32 mouse cellular contexts compared by ENCODE assay signal in the genomic region with DNA sequence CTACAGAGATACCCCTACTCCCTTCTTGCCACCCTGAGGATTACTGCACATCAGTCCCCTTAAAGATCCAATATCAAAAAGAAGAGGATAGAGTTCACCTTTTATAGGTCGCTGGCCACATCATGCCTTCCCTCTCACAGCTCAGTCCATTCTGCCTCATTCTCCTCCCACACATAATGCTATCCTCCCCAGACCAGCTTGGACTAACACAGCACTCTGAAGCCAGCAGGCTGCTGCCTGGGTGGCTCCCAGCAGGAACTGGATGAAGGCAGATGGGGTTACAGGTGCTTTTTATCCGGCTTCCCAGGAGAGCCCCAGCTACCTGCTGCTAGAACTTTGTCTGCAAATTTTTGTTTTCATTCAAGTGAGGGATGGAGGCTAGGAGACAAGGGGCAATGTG. TPM values are rescaled to one million over a fixed set of nuclear protein-coding genes. Genes with fewer than 3 reads are reported as not detected.
DNase-seq lines count a peak whose midpoint lies in the region; ATAC-seq and TF ChIP-seq lines count a peak whose summit lies in the region.
"Had no signal": no experiment of that assay in that cellular context is flagged by ENCODE, and none has a peak within 500 bp of the region (broad histone marks: within the 10 kb centered on the region; RNA-seq: fewer than 3 reads in every experiment).

No protein-coding gene starts in this region.

- H3K27me3 ChIP-seq in kidney, postnatal 0 days (ENCODE audit: insufficient read depth, low read length), result no peaks in the 10 kb centered on the region
- H3K27me3 ChIP-seq in forebrain, embryonic 13.5 days, result peaks cover 16% of the 10 kb centered on the region
- no peaks in the 10 kb centered on the region for H3K27me3 ChIP-seq in stomach, postnatal 0 days (ENCODE audit: control insufficient read depth, insufficient read depth, low read length)
- H3K27me3 ChIP-seq: intestine, embryonic 15.5 days; lung, embryonic 15.5 days had no signal

- no peaks in the 10 kb centered on the region for H3K9me3 ChIP-seq in kidney, postnatal 0 days (replicated peaks; ENCODE audit: low read length)
- no peaks in the 10 kb centered on the region for H3K9me3 ChIP-seq in forebrain, embryonic 13.5 days (replicated peaks)
- H3K9me3 ChIP-seq in stomach, postnatal 0 days (ENCODE audit: control insufficient read depth, low read length), result no peaks in the 10 kb centered on the region
- H3K9me3 ChIP-seq: heart, embryonic 10.5 days; heart, embryonic 15.5 days; hindbrain, embryonic 12.5 days; intestine, embryonic 15.5 days; limb, embryonic 12.5 days; lung, embryonic 15.5 days had no signal

- DNase-seq in cerebellum, postnatal 25 days, result peak; percentile 20 to 21
- DNase-seq in cerebellum, adult 9-10 months, result no peak
- peak; percentile 25 for DNase-seq in ovary, adult 18-20 months (ENCODE audit: low spot score)
- DNase-seq in ovary, postnatal 14 days (ENCODE audit: low spot score), result no peak
- peak; percentile 87 for DNase-seq in kidney, postnatal 0 days (ENCODE audit: low spot score)
- no peak for DNase-seq in heart, adult 11 months
- DNase-seq in stomach, postnatal 0 days (ENCODE audit: low spot score), result no peak
- DNase-seq: adrenal gland, postnatal 25 days; cerebellum, adult 8-10 months; gastrocnemius, postnatal 10 days; layer of hippocampus, postnatal 36 days; right cerebral cortex, postnatal 4 days had no signal

- no peak overlapping the region for H3K27ac ChIP-seq in kidney, postnatal 0 days
- H3K27ac ChIP-seq in forebrain, embryonic 13.5 days, result no peak overlapping the region
- H3K27ac ChIP-seq in stomach, postnatal 0 days (replicated peaks), result no peak overlapping the region
- H3K27ac ChIP-seq: heart, embryonic 10.5 days; heart, embryonic 15.5 days; hindbrain, embryonic 12.5 days; hindbrain, postnatal 0 days; intestine, embryonic 15.5 days; limb, embryonic 12.5 days; lung, embryonic 15.5 days had no signal

- TF ChIP-seq EP300 in stomach, postnatal 0 days (optimal IDR thresholded peaks at IDR 0.05), result no peak

- no peak overlapping the region for H3K9ac ChIP-seq in kidney, postnatal 0 days (ENCODE audit: low read depth, low read length)
- H3K9ac ChIP-seq in forebrain, embryonic 13.5 days, result no peak overlapping the region
- no peak overlapping the region for H3K9ac ChIP-seq in stomach, postnatal 0 days (ENCODE audit: low read length)
- H3K9ac ChIP-seq: heart, embryonic 15.5 days; hindbrain, embryonic 12.5 days; intestine, embryonic 15.5 days; limb, embryonic 12.5 days; lung, embryonic 15.5 days had no signal

- 0 out of 2 replicates have a peak, but pooled peaks cover 8% of the 10 kb centered on the region for H3K4me1 ChIP-seq in kidney, postnatal 0 days (replicated peaks; ENCODE audit: insufficient read depth, low read length)
- no peaks in the 10 kb centered on the region for H3K4me1 ChIP-seq in forebrain, embryonic 13.5 days
- H3K4me1 ChIP-seq in stomach, postnatal 0 days (replicated peaks; ENCODE audit: control insufficient read depth, insufficient read depth), result no peaks in the 10 kb centered on the region
- H3K4me1 ChIP-seq: heart, embryonic 15.5 days; hindbrain, embryonic 12.5 days; intestine, embryonic 15.5 days had no signal

- no peak overlapping the region for H3K4me2 ChIP-seq in kidney, postnatal 0 days (ENCODE audit: low read length)
- H3K4me2 ChIP-seq in forebrain, embryonic 13.5 days, result no peak overlapping the region
- no peak overlapping the region for H3K4me2 ChIP-seq in stomach, postnatal 0 days (replicated peaks; ENCODE audit: low read depth)
- H3K4me2 ChIP-seq: heart, embryonic 15.5 days; hindbrain, embryonic 12.5 days; intestine, embryonic 15.5 days; limb, embryonic 12.5 days; liver, embryonic 11.5 days; lung, embryonic 15.5 days; midbrain, embryonic 11.5 days had no signal

- TF ChIP-seq CTCF in kidney, postnatal 0 days (IDR thresholded peaks at IDR 0.05; ENCODE audit: low read depth), result no peak
- no peak for TF ChIP-seq CTCF in stomach, postnatal 0 days (IDR thresholded peaks at IDR 0.05; ENCODE audit: low read depth)

- ATAC-seq in kidney, postnatal 0 days (replicated peaks; ENCODE audit: low FRiP score, low read depth), result peak; percentile 73; the same call in 1 of the 2 replicates
- ATAC-seq in forebrain, embryonic 13.5 days, result no peak
- ATAC-seq in stomach, postnatal 0 days (ENCODE audit: low FRiP score, low TSS enrichment), result no peak
- ATAC-seq: hindbrain, postnatal 0 days; intestine, embryonic 15.5 days; midbrain, embryonic 16.5 days had no signal

- no peaks in the 10 kb centered on the region for H3K36me3 ChIP-seq in kidney, postnatal 0 days (ENCODE audit: insufficient read depth, low read length)
- no peaks in the 10 kb centered on the region for H3K36me3 ChIP-seq in forebrain, embryonic 13.5 days (ENCODE audit: poor library complexity, severe bottlenecking)
- H3K36me3 ChIP-seq in stomach, postnatal 0 days (ENCODE audit: control insufficient read depth, insufficient read depth, low read length), result no peaks in the 10 kb centered on the region
- H3K36me3 ChIP-seq: heart, embryonic 10.5 days; heart, embryonic 15.5 days; hindbrain, embryonic 12.5 days; intestine, embryonic 15.5 days; limb, embryonic 12.5 days; lung, embryonic 15.5 days had no signal

- H3K4me3 ChIP-seq in kidney, postnatal 0 days (replicated peaks; ENCODE audit: low read depth, low read length), result no peak overlapping the region
- no peak overlapping the region for H3K4me3 ChIP-seq in forebrain, embryonic 13.5 days
- no peak overlapping the region for H3K4me3 ChIP-seq in stomach, postnatal 0 days (ENCODE audit: low read depth, low read length)
- H3K4me3 ChIP-seq: erythroblast, embryonic 14.5 days; heart, embryonic 10.5 days; heart, embryonic 15.5 days; hindbrain, embryonic 12.5 days; intestine, embryonic 15.5 days; limb, embryonic 12.5 days; lung, embryonic 15.5 days had no signal

- 20% methylated on average over 2 of the region's 2 CpGs for WGBS in kidney, postnatal 0 days
- 4% methylated on average over 2 of the region's 2 CpGs for WGBS in forebrain, embryonic 13.5 days
- WGBS in stomach, postnatal 0 days, result 39% methylated on average over 2 of the region's 2 CpGs

RNA-seq across cellular contexts. Expression of a gene that starts 51.5 kb away (rescaled TPM):
- polyA plus RNA-seq in kidney, postnatal 0 days (2015; fragmentation: Nextera tagmentation; extraction: Ambion mirVana), result not detected in 2 replicates
- polyA plus RNA-seq in forebrain, embryonic 13.5 days (2015; fragmentation: Nextera tagmentation; extraction: Ambion mirVana), result not detected in 2 replicates
- 0.04 TPM in 1 of 2 replicates, not detected in the other for polyA plus RNA-seq in stomach, postnatal 0 days (2015; fragmentation: Nextera tagmentation; extraction: Ambion mirVana)
- polyA plus RNA-seq: brain, embryonic 14.5 days; cortical plate, adult 2 months; embryonic facial prominence, embryonic 14.5 days; forebrain, embryonic 11.5 days; gonadal fat pad, adult 2 months; heart, embryonic 15.5 days; hindbrain, embryonic 12.5 days; hindbrain, postnatal 0 days; limb, embryonic 12.5 days; lung, embryonic 15.5 days; midbrain, embryonic 11.5 days; midbrain, embryonic 16.5 days; neural tube, embryonic 11.5 days; stomach, embryonic 14.5 days; urinary bladder, adult 2 months had no signal

Comparison
In these comparisons a context has a peak if more than half of its experiments do, and no peak if none do; other contexts are left out.
1. DNase-seq: peak in cerebellum, postnatal 25 days (2 of 2), ovary, adult 18-20 months (single experiment) and kidney, postnatal 0 days (single experiment); none in cerebellum, adult 9-10 months (single experiment), ovary, postnatal 14 days (single experiment), heart, adult 11 months (single experiment) and stomach, postnatal 0 days (single experiment).